Mouse (Mus musculus): ENCODE data around the gene Ints1.

DNA sequence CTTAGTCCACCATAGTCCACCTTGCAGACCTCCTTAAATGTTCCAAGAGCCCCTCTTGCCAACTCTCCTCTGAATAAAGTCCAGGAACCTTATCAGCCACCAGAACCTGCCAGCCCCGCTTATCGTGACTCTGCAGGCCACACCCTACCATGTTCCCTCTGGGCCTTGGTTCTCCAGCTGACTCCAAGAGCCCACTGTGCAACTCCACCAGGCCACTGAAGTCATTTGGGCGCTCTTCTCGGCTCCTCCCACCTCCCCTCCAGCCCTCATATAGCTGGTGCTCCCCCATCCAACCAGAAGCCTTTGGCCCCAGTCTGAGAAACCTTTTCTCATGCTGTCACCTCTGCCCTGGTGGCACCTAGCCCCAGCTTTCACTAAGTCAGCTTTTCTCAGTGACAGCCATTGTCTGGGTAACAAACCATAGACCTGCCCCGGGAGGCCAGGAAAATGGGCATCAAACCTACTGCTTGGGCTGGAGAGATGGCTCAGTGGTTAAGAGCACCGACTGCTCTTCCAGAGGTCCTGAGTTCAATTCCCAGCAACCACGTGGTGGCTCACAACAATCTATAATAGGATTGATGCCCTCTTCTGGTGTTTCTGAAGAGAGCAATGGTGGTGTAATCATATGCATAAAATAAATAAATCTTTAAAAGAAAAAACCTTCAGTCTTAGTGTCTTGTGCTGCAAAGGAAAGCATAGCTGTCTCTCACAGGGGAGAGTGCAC is 36.7 kb downstream of the Ints1 start:
- no peak for TF ChIP-seq CTCF (IDR thresholded peaks at IDR 0.05)
- no peak for TF ChIP-seq EP300 (IDR thresholded peaks at IDR 0.05; ENCODE audit: insufficient read depth, low read depth, low read length)
